Mouse (Mus musculus) embryo, embryonic 11.5 days (tissue): ENCODE results near the gene Numa1.
"Not testable (repeated sequence)": the region's sequence is repeated elsewhere in the genome, so short reads cannot be mapped to it uniquely, and the experiment has no call there.

Experiments
- DNase-seq: peaks from one replicate; pipeline ENCODE4 v3.0.0-alpha.2; 2012; ENCODE audit warnings: low read depth, low spot score

The Numa1 gene

GRCm38 (mm10) chr7:102048524-102048923 lies 114.6 kb downstream of the Numa1 start:
- DNase-seq: not testable (repeated sequence)

DNA sequence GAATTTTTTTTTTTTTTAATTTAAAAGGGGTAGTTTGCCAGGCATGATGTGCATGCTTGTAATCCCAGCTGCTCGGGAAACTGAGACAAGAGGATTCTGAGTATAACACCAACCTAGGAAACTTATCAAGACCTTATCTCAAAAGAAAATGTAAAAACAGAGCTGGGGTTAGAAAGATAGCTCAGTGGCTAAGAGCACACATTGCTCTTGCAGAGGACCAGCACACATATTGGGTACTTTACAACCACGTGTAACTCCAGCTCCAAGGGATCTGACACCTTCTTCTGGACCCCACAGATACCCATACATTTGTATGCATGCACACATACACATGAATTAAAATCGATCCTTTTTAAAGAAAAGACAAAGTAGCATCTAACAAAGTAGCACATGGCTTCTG lies 127.4 kb downstream of the Numa1 start:
- DNase-seq: no peak

DNA sequence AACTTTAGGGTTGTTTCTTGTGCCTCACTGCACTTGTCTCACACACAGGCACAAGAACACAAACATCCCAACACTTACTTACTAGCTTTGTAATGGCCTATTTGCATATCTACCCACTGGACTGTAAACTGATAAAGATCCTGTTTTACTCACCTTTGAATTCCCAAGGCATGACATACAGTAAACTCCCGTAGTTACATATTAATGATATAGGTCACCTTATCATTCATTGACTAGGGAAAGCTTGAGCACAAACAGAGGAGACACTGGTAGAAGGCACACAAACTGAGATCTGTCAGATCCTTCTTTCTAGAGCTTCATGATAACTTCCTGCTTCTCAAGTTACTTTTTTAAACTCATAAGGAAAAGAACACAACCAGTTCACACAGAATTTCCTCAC lies 128.3 kb downstream of the Numa1 start:
- no peak for DNase-seq

DNA sequence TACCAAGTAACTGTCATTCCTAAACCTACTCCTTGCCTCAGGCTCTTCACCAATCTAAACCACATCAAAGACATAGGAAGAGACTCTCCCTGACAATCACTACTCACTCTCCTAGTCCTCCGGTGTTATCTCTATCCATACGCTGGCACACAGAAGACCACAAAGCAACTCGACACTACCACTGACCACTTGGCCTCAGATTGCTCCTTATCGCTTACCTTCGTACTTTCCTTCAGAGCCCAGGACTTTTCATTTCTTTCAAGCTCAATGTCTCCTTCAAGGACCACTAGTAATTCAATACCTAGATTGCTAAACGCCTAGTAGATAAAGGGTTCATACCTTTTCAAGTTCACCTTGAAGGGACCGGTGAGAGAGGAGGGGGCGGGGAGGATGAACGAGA lies 130.0 kb downstream of the Numa1 start:
- no peak for DNase-seq
